Mouse (Mus musculus) CH12.LX (cell line): ENCODE measurements at regions not wholly inside any gene's neighbourhood (a gene's known extent, or its start where the extent isn't known, plus 50 kb on each side); places are given as distances from the start of the nearest gene placed in this dataset.

Experiments
- DNase-seq: peaks from one replicate; pipeline ENCODE4 v3.0.0-alpha.2; 2013; ENCODE audit errors: extremely low read depth
- H3K27ac ChIP-seq: 2 replicates; pipeline ENCODE4 v1.5.1; 2012; ENCODE audit warnings: low read depth, mild to moderate bottlenecking, control low read depth, moderate library complexity; ENCODE audit not compliant: insufficient read depth
- H3K27me3 ChIP-seq: replicated peaks from 2 replicates; pipeline ENCODE3; 2012; ENCODE audit warnings: inconsistent platforms
- H3K36me3 ChIP-seq, 2 experiments: replicated peaks in 1 of 2; 2 replicates each; pipeline versions ENCODE3 to v1.6.1; 2012; ENCODE audit warnings: inconsistent platforms in 1 of 2, low read length in 1 of 2, mild to moderate bottlenecking in 1 of 2, mixed read lengths in 1 of 2, moderate library complexity in 1 of 2; ENCODE audit not compliant: control insufficient read depth in 1 of 2, insufficient read depth in 1 of 2
- H3K4me1 ChIP-seq, 2 experiments: 2 replicates each; pipeline ENCODE4 v1.6.1; 2012; ENCODE audit warnings: inconsistent platforms in 1 of 2, moderate library complexity in 1 of 2; ENCODE audit not compliant: insufficient read depth in 2 of 2, control insufficient read depth in 1 of 2
- H3K4me2 ChIP-seq: 2 replicates; pipeline ENCODE4 v1.6.1; 2012; ENCODE audit warnings: low read depth, mild to moderate bottlenecking, control low read depth; ENCODE audit not compliant: poor library complexity, insufficient read depth, severe bottlenecking
- H3K4me3 ChIP-seq, 3 experiments: fragments of 150-350 bp in 1 of 3; sonication (generic) in 1 of 3; replicated peaks in 1 of 3; 2 replicates each; pipeline versions ENCODE3 to v1.5.1; 2011 to 2012; ENCODE audit warnings: low read depth in 2 of 3, low read length in 2 of 3, mild to moderate bottlenecking in 2 of 3, moderate library complexity in 2 of 3, control low read depth in 1 of 3, improper control_type of control experiment in 1 of 3, inconsistent platforms in 1 of 3, mixed read lengths in 1 of 3; ENCODE audit not compliant: poor library complexity in 1 of 3
- H3K79me2 ChIP-seq: replicated peaks from 2 replicates; pipeline ENCODE4 v1.6.1; 2012; ENCODE audit warnings: mild to moderate bottlenecking, moderate library complexity; ENCODE audit not compliant: control insufficient read depth, poor library complexity, insufficient read depth, severe bottlenecking; ENCODE audit errors: extremely low read depth
- H3K9ac ChIP-seq: 2 replicates; pipeline ENCODE4 v1.6.1; 2012; ENCODE audit warnings: low read depth, mild to moderate bottlenecking, control low read depth, moderate library complexity; ENCODE audit not compliant: insufficient read depth
- H3K9me3 ChIP-seq: replicated peaks from 2 replicates; pipeline ENCODE3; 2012; ENCODE audit warnings: low read length, inconsistent platforms, mixed read lengths
- BHLHE40 ChIP-seq: IDR thresholded peaks from 2 replicates; pipeline ENCODE4 v1.6.1; 2011; ENCODE audit warnings: mild to moderate bottlenecking, low read depth, low read length, improper control_type of control experiment
- CHD2 ChIP-seq: IDR thresholded peaks from 2 replicates; pipeline ENCODE4 v1.6.1; 2011; ENCODE audit warnings: low read length, improper control_type of control experiment
- CTCF ChIP-seq, 2 experiments: IDR thresholded peaks in 1 of 2; conservative IDR thresholded peaks in 1 of 2; 2 replicates each; pipeline ENCODE4 v1.5.1; 2011 to 2012; ENCODE audit warnings: low read depth in 2 of 2, low read length in 2 of 2, improper control_type of control experiment in 1 of 2, inconsistent platforms in 1 of 2, mild to moderate bottlenecking in 1 of 2, moderate library complexity in 1 of 2
- E2F4 ChIP-seq: IDR thresholded peaks from 2 replicates; pipeline ENCODE4 v1.6.1; 2011; ENCODE audit warnings: low read depth, low read length, improper control_type of control experiment; ENCODE audit not compliant: insufficient replicate concordance
- EP300 ChIP-seq: IDR thresholded peaks from 2 replicates; pipeline ENCODE4 v1.6.1; 2011; ENCODE audit warnings: low read length, improper control_type of control experiment
- GABPA ChIP-seq: IDR thresholded peaks from 2 replicates; pipeline ENCODE4 v1.6.1; 2012; ENCODE audit warnings: low read depth, low read length, improper control_type of control experiment, inconsistent platforms; ENCODE audit not compliant: insufficient replicate concordance
- HCFC1 ChIP-seq: IDR thresholded peaks from 2 replicates; pipeline ENCODE4 v1.6.1; 2012; ENCODE audit warnings: low read depth, mild to moderate bottlenecking, inconsistent platforms, low read length, improper control_type of control experiment
- IRF4 ChIP-seq: IDR thresholded peaks from 2 replicates; pipeline ENCODE4 v1.6.1; 2014; ENCODE audit warnings: low read depth, mild to moderate bottlenecking, inconsistent platforms, low read length, improper control_type of control experiment
- MAX ChIP-seq: IDR thresholded peaks from 2 replicates; pipeline ENCODE4 v1.6.1; 2011; ENCODE audit warnings: low read length, improper control_type of control experiment
- MEF2A ChIP-seq: IDR thresholded peaks from 2 replicates; pipeline ENCODE4 v1.6.1; 2014; ENCODE audit warnings: low read depth, mild to moderate bottlenecking, inconsistent platforms, low read length, improper control_type of control experiment, borderline replicate concordance
- MYC ChIP-seq: IDR thresholded peaks from 2 replicates; pipeline ENCODE4 v1.6.1; 2011; ENCODE audit warnings: low read depth, mild to moderate bottlenecking, improper control_type of control experiment, low read length
- PAX5 ChIP-seq: IDR thresholded peaks from 2 replicates; pipeline ENCODE4 v1.6.1; 2012; ENCODE audit warnings: low read length, inconsistent platforms, mixed read lengths
- POLR2AphosphoS2 ChIP-seq: IDR thresholded peaks from 2 replicates; pipeline ENCODE4 v1.6.1; 2011; ENCODE audit warnings: low read depth, low read length, improper control_type of control experiment
- SIN3A ChIP-seq: IDR thresholded peaks from 2 replicates; pipeline ENCODE4 v1.6.1; 2012; ENCODE audit warnings: low read length, improper control_type of control experiment, inconsistent platforms
- SMC3 ChIP-seq: IDR thresholded peaks from 2 replicates; pipeline ENCODE4 v1.6.1; 2011; ENCODE audit warnings: low read depth, low read length, improper control_type of control experiment
- TCF12 ChIP-seq: IDR thresholded peaks from 2 replicates; pipeline ENCODE4 v1.6.1; 2014; ENCODE audit warnings: low read depth, mild to moderate bottlenecking, inconsistent platforms, low read length, improper control_type of control experiment
- UBTF ChIP-seq: IDR thresholded peaks from 2 replicates; pipeline ENCODE4 v1.6.1; 2012; ENCODE audit warnings: low read depth, mild to moderate bottlenecking, inconsistent platforms, low read length, improper control_type of control experiment, moderate library complexity
- USF2 ChIP-seq: conservative IDR thresholded peaks from 2 replicates; pipeline ENCODE4 v1.6.1; 2011; ENCODE audit warnings: low read depth, low read length, improper control_type of control experiment
- ZC3H11A ChIP-seq: IDR thresholded peaks from 2 replicates; pipeline ENCODE4 v1.6.1; 2012; ENCODE audit warnings: low read depth, mild to moderate bottlenecking, inconsistent platforms, low read length, improper control_type of control experiment
- ZKSCAN1 ChIP-seq: IDR thresholded peaks from 2 replicates; pipeline ENCODE4 v1.6.1; 2012; ENCODE audit warnings: low read depth, inconsistent platforms, low read length, improper control_type of control experiment, borderline replicate concordance
- dilution Hi-C: fragments of 300-500 bp; cut with MboI; formaldehyde crosslinking; loops from 2 replicates; pipeline ENCODE4 v1.14.3; 2020; ENCODE audit warnings: low sequenced_read_pairs; ENCODE audit not compliant: extremely low pct_unique_long_range_greater_than_20kb, extremely low pct_ligation_motif_present
- in situ Hi-C: fragments of 300-500 bp; cut with MboI; formaldehyde crosslinking; loops from 3 replicates; pipeline ENCODE4 v1.14.3; 2019; ENCODE audit warnings: low sequenced_read_pairs, low pct_ligation_motif_present, low pct_unique_long_range_greater_than_20kb, mixed read lengths

DNA sequence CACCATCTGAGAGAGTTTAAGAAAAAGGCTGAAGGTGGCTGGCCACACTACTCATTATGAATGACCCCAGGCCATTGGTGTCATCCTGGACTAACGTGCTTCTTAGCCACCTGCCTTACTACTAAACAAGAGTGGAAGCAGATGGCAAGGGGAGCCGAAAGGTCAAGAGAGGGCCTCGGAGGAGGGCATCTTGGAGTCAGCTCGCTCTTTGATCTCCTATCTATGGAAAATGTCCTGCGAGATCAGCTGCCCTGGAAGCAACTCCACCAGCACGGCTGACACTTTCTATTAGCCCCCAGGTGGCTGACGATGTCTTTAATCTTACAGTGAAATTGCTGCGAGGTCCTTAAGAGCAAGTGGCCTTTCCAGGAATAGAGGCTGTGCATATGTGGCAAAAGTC is 179.3 kb downstream of the Csl start:
- Histone ChIP-seq H3K27ac (no peak overlapping the region), H3K36me3 (no peaks in the 10 kb centered on the region), H3K9ac (no peak overlapping the region), H3K27me3 (no peaks in the 10 kb centered on the region), H3K9me3 (no peaks in the 10 kb centered on the region), H3K4me2 (no peak overlapping the region), H3K4me1 (peaks cover 0 to 4% of the 10 kb centered on the region in 2 experiments; a peak in 2 of 4 replicates), H3K4me3 (no peak overlapping the region), H3K79me2 (no peaks in the 10 kb centered on the region)
- DNase-seq: no peak
- in situ Hi-C loops (no loop called here), dilution Hi-C loops (no loop called here)
- no peak for TF ChIP-seq SMC3
- TF ChIP-seq MAX: no peak
- TF ChIP-seq SIN3A: no peak
- no peak for TF ChIP-seq HCFC1
- TF ChIP-seq CHD2: no peak
- TF ChIP-seq IRF4: no peak
- TF ChIP-seq MYC: no peak
- TF ChIP-seq EP300: no peak
- no peak for TF ChIP-seq ZKSCAN1
- TF ChIP-seq TCF12: no peak
- no peak for TF ChIP-seq USF2
- TF ChIP-seq MEF2A: no peak
- no peak for TF ChIP-seq E2F4
- no peak for TF ChIP-seq CTCF (conservative IDR thresholded peaks at IDR 0.05 in 1 of 2, IDR thresholded peaks at IDR 0.05 in 1 of 2; ENCODE audit: low read depth in 2 of 2, low read length in 2 of 2)
- TF ChIP-seq ZC3H11A: no peak

DNA sequence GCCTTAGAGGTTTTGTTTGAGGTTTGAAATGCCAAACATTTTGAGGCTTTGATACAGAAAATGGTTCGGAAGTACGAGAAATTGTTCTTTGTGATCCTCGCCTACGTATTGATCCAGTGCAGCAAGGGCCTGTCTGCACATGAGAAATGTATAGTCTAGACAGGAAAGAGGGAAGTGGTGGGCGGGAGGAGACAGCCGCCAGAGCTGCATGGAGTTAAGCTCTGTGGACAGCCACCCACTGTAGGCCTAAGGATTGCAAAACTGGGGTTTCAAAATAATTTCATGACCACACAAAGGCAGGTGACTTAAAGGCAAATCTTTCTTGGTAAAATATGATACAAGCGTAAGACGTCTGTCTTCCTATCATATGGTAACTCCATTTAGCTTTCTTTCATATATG is 178.4 kb downstream of the Csl start:
- Histone ChIP-seq H3K79me2 (no peaks in the 10 kb centered on the region), H3K36me3 (no peaks in the 10 kb centered on the region), H3K27me3 (no peaks in the 10 kb centered on the region), H3K9ac (no peak overlapping the region), H3K4me3 (no peak overlapping the region), H3K9me3 (no peaks in the 10 kb centered on the region), H3K4me1 (peaks cover 0 to 4% of the 10 kb centered on the region in 2 experiments; a peak in 2 of 4 replicates), H3K27ac (no peak overlapping the region), H3K4me2 (no peak overlapping the region)
- in situ Hi-C loops: no loop called here
- dilution Hi-C loops: no loop called here
- DNase-seq: no peak
- TF ChIP-seq SMC3: no peak
- no peak for TF ChIP-seq CTCF (conservative IDR thresholded peaks at IDR 0.05 in 1 of 2, IDR thresholded peaks at IDR 0.05 in 1 of 2; ENCODE audit: low read depth in 2 of 2, low read length in 2 of 2)
- no peak for TF ChIP-seq IRF4
- no peak for TF ChIP-seq PAX5
- TF ChIP-seq BHLHE40: no peak
- no peak for TF ChIP-seq UBTF
- TF ChIP-seq POLR2AphosphoS2: no peak
- no peak for TF ChIP-seq GABPA
- TF ChIP-seq, all 38 proteins: peak for 0
